Mouse (Mus musculus): ENCODE data around the gene Nhs. TPM values are rescaled to one million over a fixed set of nuclear protein-coding genes. Genes with fewer than 3 reads are reported as not detected.

Gene Nhs
- polyA plus RNA-seq, 1 experiment from 2014 or later: 0.47 TPM

DNA sequence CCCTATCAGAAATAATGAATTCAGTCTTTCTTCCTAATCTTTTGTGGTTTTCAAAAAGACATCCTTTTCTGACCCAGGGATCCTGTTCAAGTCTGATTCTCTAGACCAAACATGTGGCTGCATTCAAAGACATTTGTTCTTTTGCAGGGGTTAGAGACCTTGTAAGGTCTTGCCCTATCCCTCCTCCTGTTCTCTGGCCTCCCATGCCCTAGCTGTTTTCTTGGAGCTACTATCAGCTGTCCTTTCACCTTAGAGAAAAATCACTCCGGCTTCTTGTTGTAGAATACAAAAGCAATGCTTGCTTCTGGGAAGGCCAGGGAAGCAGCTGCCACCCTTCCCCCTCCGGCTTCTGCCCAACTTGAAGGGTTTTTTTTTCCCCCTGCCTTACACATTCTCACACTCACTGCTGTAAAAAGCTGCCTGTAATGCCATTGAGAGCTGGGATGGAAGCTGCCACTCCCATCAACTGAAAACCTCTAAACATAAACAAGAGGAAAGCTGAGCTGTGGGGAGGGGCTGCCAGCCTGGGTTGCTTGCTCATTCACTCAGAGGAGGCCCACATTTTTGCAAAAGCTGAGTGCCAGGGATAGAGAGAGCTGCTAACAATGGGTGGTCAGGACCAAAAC, 162.2 kb downstream of the Nhs start:
- no peaks in the 10 kb centered on the region for H3K4me1 ChIP-seq (ENCODE audit: control insufficient read depth, insufficient read depth, low read length)
- no peaks in the 10 kb centered on the region for H3K9me3 ChIP-seq (replicated peaks; ENCODE audit: control insufficient read depth, low read length)
- H3K27me3 ChIP-seq (ENCODE audit: control insufficient read depth, insufficient read depth, low read length): peaks cover 2% of the 10 kb centered on the region; the same call in 1 of the 2 replicates
- H3K27ac ChIP-seq (ENCODE audit: low read length): no peak overlapping the region
- no peak overlapping the region for H3K4me3 ChIP-seq (ENCODE audit: low read length)
- H3K9ac ChIP-seq (ENCODE audit: low read length): no peak overlapping the region
- WGBS: 57% methylated on average over 2 of the region's 2 CpGs
- no peak overlapping the region for H3K4me2 ChIP-seq (ENCODE audit: low read depth, low read length)
- no peaks in the 10 kb centered on the region for H3K36me3 ChIP-seq (ENCODE audit: control insufficient read depth, insufficient read depth)
- no peak for ATAC-seq (replicated peaks; ENCODE audit: extremely low read depth, insufficient read depth, low FRiP score)

DNA sequence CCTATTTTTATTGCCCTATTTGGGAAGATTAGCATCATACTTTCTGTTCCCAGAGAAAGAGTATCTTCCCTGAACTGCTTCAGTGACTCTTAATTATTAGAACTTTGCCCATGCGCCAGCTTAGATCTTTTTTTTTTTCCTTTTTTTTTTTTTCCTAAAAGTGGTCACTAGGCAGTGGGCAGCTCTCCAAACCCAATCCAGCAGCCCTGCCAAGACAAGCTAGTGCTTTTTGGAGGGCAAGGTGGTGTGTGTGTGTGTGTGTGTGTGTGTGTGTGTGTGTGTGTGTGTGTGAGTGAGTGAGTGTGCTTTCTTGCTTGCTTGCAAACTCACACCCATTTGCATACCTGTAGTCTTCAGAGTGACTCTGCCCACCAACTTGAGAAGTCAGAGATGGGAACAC, 169.4 kb downstream of the Nhs start:
- Histone ChIP-seq H3K4me1 (ENCODE audit: control insufficient read depth, insufficient read depth, low read length) (no peaks in the 10 kb centered on the region), H3K27me3 (ENCODE audit: control insufficient read depth, insufficient read depth, low read length) (peaks cover 2% of the 10 kb centered on the region; the same call in 1 of the 2 replicates), H3K4me2 (ENCODE audit: low read depth, low read length) (no peak overlapping the region), H3K27ac (ENCODE audit: low read length) (no peak overlapping the region), H3K9ac (ENCODE audit: low read length) (no peak overlapping the region), H3K9me3 (replicated peaks; ENCODE audit: control insufficient read depth, low read length) (no peaks in the 10 kb centered on the region), H3K4me3 (ENCODE audit: low read length) (no peak overlapping the region), H3K36me3 (ENCODE audit: control insufficient read depth, insufficient read depth) (no peaks in the 10 kb centered on the region)
- ATAC-seq (replicated peaks; ENCODE audit: extremely low read depth, insufficient read depth, low FRiP score): no peak
- 76% methylated on average over 1 of the region's 1 CpGs for WGBS

GRCm38 (mm10) chrX:161984961-161985360, 174.6 kb downstream of the Nhs start:
- H3K4me2 ChIP-seq (ENCODE audit: low read depth, low read length): no peak overlapping the region
- 59% methylated on average over 6 of the region's 6 CpGs for WGBS

GRCm38 (mm10) chrX:161981399-161981798, 178.1 kb downstream of the Nhs start:
- no peak for ATAC-seq (replicated peaks; ENCODE audit: extremely low read depth, insufficient read depth, low FRiP score)
- Histone ChIP-seq H3K27me3 (ENCODE audit: control insufficient read depth, insufficient read depth, low read length) (peaks cover 4% of the 10 kb centered on the region; the same call in 1 of the 2 replicates), H3K4me3 (ENCODE audit: low read length) (no peak overlapping the region), H3K36me3 (ENCODE audit: control insufficient read depth, insufficient read depth) (no peaks in the 10 kb centered on the region), H3K9me3 (replicated peaks; ENCODE audit: control insufficient read depth, low read length) (no peaks in the 10 kb centered on the region), H3K4me1 (ENCODE audit: control insufficient read depth, insufficient read depth, low read length) (no peaks in the 10 kb centered on the region), H3K4me2 (ENCODE audit: low read depth, low read length) (no peak overlapping the region), H3K27ac (ENCODE audit: low read length) (no peak overlapping the region), H3K9ac (ENCODE audit: low read length) (no peak overlapping the region)
- WGBS: 33% methylated on average over 6 of the region's 6 CpGs

More at GRCm38 (mm10) chrX:161984961-161985360, 174.6 kb downstream of the Nhs start:
- H3K4me3 ChIP-seq (ENCODE audit: low read length): no peak overlapping the region
- no peak overlapping the region for H3K9ac ChIP-seq (ENCODE audit: low read length)
- no peaks in the 10 kb centered on the region for H3K9me3 ChIP-seq (replicated peaks; ENCODE audit: control insufficient read depth, low read length)
- no peaks in the 10 kb centered on the region for H3K36me3 ChIP-seq (ENCODE audit: control insufficient read depth, insufficient read depth)
- H3K4me1 ChIP-seq (ENCODE audit: control insufficient read depth, insufficient read depth, low read length): no peaks in the 10 kb centered on the region
- H3K27ac ChIP-seq (ENCODE audit: low read length): no peak overlapping the region
- H3K27me3 ChIP-seq (ENCODE audit: control insufficient read depth, insufficient read depth, low read length): peaks cover 4% of the 10 kb centered on the region; the same call in 1 of the 2 replicates
- no peak for ATAC-seq (replicated peaks; ENCODE audit: extremely low read depth, insufficient read depth, low FRiP score)

- H3K9ac ChIP-seq (ENCODE audit: low read length): no peak overlapping the region
- no peak overlapping the region for H3K27ac ChIP-seq (ENCODE audit: low read length)
- no peak for ATAC-seq (replicated peaks; ENCODE audit: extremely low read depth, insufficient read depth, low FRiP score)
- H3K36me3 ChIP-seq (ENCODE audit: control insufficient read depth, insufficient read depth): no peaks in the 10 kb centered on the region
- no peaks in the 10 kb centered on the region for H3K4me1 ChIP-seq (ENCODE audit: control insufficient read depth, insufficient read depth, low read length)
- no peak overlapping the region for H3K4me2 ChIP-seq (ENCODE audit: low read depth, low read length)
- H3K4me3 ChIP-seq (ENCODE audit: low read length): no peak overlapping the region
- no peaks in the 10 kb centered on the region for H3K9me3 ChIP-seq (replicated peaks; ENCODE audit: control insufficient read depth, low read length)
- H3K27me3 ChIP-seq (ENCODE audit: control insufficient read depth, insufficient read depth, low read length): 0 out of 2 replicates have a peak, but pooled peaks cover 2% of the 10 kb centered on the region
These were observed 179.6 kb downstream of the Nhs start for GRCm38 (mm10) chrX:161979946-161980345.

GRCm38 (mm10) chrX:161977236-161977841, 182.2 kb downstream of the Nhs start:
- Histone ChIP-seq H3K27ac (ENCODE audit: low read length) (no peak overlapping the region), H3K36me3 (ENCODE audit: control insufficient read depth, insufficient read depth) (no peaks in the 10 kb centered on the region), H3K27me3 (ENCODE audit: control insufficient read depth, insufficient read depth, low read length) (no peaks in the 10 kb centered on the region), H3K9ac (ENCODE audit: low read length) (no peak overlapping the region), H3K4me3 (ENCODE audit: low read length) (no peak overlapping the region), H3K9me3 (replicated peaks; ENCODE audit: control insufficient read depth, low read length) (no peaks in the 10 kb centered on the region), H3K4me1 (ENCODE audit: control insufficient read depth, insufficient read depth, low read length) (no peaks in the 10 kb centered on the region), H3K4me2 (ENCODE audit: low read depth, low read length) (no peak overlapping the region)
- 35% methylated on average over 4 of the region's 4 CpGs for WGBS
- no peak for ATAC-seq (replicated peaks; ENCODE audit: extremely low read depth, insufficient read depth, low FRiP score)

GRCm38 (mm10) chrX:161976376-161976775, 183.2 kb downstream of the Nhs start:
- no peak for ATAC-seq (replicated peaks; ENCODE audit: extremely low read depth, insufficient read depth, low FRiP score)

GRCm38 (mm10) chrX:161973572-161973971, 186.0 kb downstream of the Nhs start:
- 29% methylated on average over 3 of the region's 3 CpGs for WGBS
- H3K27ac ChIP-seq (ENCODE audit: low read length): no peak overlapping the region
- H3K27me3 ChIP-seq (ENCODE audit: control insufficient read depth, insufficient read depth, low read length): no peaks in the 10 kb centered on the region

More at GRCm38 (mm10) chrX:161976376-161976775, 183.2 kb downstream of the Nhs start:
- 85% methylated on average over 2 of the region's 2 CpGs for WGBS
- H3K27ac ChIP-seq (ENCODE audit: low read length): no peak overlapping the region
- no peaks in the 10 kb centered on the region for H3K27me3 ChIP-seq (ENCODE audit: control insufficient read depth, insufficient read depth, low read length)
- H3K36me3 ChIP-seq (ENCODE audit: control insufficient read depth, insufficient read depth): no peaks in the 10 kb centered on the region
- H3K9me3 ChIP-seq (replicated peaks; ENCODE audit: control insufficient read depth, low read length): no peaks in the 10 kb centered on the region
- no peak overlapping the region for H3K9ac ChIP-seq (ENCODE audit: low read length)
- H3K4me3 ChIP-seq (ENCODE audit: low read length): no peak overlapping the region
- H3K4me2 ChIP-seq (ENCODE audit: low read depth, low read length): no peak overlapping the region
- H3K4me1 ChIP-seq (ENCODE audit: control insufficient read depth, insufficient read depth, low read length): no peaks in the 10 kb centered on the region

GRCm38 (mm10) chrX:161972723-161973122, 186.8 kb downstream of the Nhs start:
- no peaks in the 10 kb centered on the region for H3K27me3 ChIP-seq (ENCODE audit: control insufficient read depth, insufficient read depth, low read length)
- no peaks in the 10 kb centered on the region for H3K9me3 ChIP-seq (replicated peaks; ENCODE audit: control insufficient read depth, low read length)
- no peak overlapping the region for H3K4me2 ChIP-seq (ENCODE audit: low read depth, low read length)
- no peak overlapping the region for H3K27ac ChIP-seq (ENCODE audit: low read length)
- ATAC-seq (replicated peaks; ENCODE audit: extremely low read depth, insufficient read depth, low FRiP score): no peak
- no peaks in the 10 kb centered on the region for H3K4me1 ChIP-seq (ENCODE audit: control insufficient read depth, insufficient read depth, low read length)
- no peaks in the 10 kb centered on the region for H3K36me3 ChIP-seq (ENCODE audit: control insufficient read depth, insufficient read depth)
- no peak overlapping the region for H3K4me3 ChIP-seq (ENCODE audit: low read length)
- H3K9ac ChIP-seq (ENCODE audit: low read length): no peak overlapping the region

More at GRCm38 (mm10) chrX:161973572-161973971, 186.0 kb downstream of the Nhs start:
- no peak overlapping the region for H3K4me2 ChIP-seq (ENCODE audit: low read depth, low read length)
- no peaks in the 10 kb centered on the region for H3K36me3 ChIP-seq (ENCODE audit: control insufficient read depth, insufficient read depth)
- H3K9me3 ChIP-seq (replicated peaks; ENCODE audit: control insufficient read depth, low read length): no peaks in the 10 kb centered on the region
- no peaks in the 10 kb centered on the region for H3K4me1 ChIP-seq (ENCODE audit: control insufficient read depth, insufficient read depth, low read length)
- H3K9ac ChIP-seq (ENCODE audit: low read length): no peak overlapping the region
- no peak for ATAC-seq (replicated peaks; ENCODE audit: extremely low read depth, insufficient read depth, low FRiP score)
- no peak overlapping the region for H3K4me3 ChIP-seq (ENCODE audit: low read length)

Measured in heart, embryonic 16.5 days (tissue).